Mouse (Mus musculus) liver, adult 2 months (tissue): Measurements from ENCODE around the gene Ccdc63. TPM values are rescaled to one million over a fixed set of nuclear protein-coding genes. Genes with fewer than 3 reads are reported as not detected.

Experiments used
- DNase-seq: peaks from one replicate; pipeline ENCODE4 v3.0.0-alpha.2; 2011; ENCODE audit warnings: low read depth, low spot score; ENCODE audit errors: extremely low read depth
- H3K27ac ChIP-seq: fragments of 200-500 bp; replicated peaks from 2 replicates; pipeline ENCODE4 v1.5.1; 2012; ENCODE audit warnings: low read depth, mild to moderate bottlenecking, control low read depth, inconsistent platforms, low read length; ENCODE audit not compliant: insufficient read depth
- H3K27me3 ChIP-seq: fragments of 200-500 bp; 2 replicates; pipeline ENCODE4 v1.6.1; 2012; ENCODE audit warnings: mild to moderate bottlenecking, moderate library complexity, low read length, inconsistent platforms; ENCODE audit not compliant: control insufficient read depth, insufficient read depth
- H3K36me3 ChIP-seq: fragments of 200-500 bp; 2 replicates; pipeline ENCODE4 v1.6.1; 2012; ENCODE audit warnings: low read length, inconsistent platforms; ENCODE audit not compliant: control insufficient read depth, insufficient read depth
- H3K4me1 ChIP-seq: fragments of 200-500 bp; 2 replicates; pipeline ENCODE4 v1.6.1; 2011; ENCODE audit warnings: low read length; ENCODE audit not compliant: control insufficient read depth, insufficient read depth
- H3K4me3 ChIP-seq: fragments of 200-500 bp; 2 replicates; pipeline ENCODE4 v1.5.1; 2011; ENCODE audit warnings: low read depth, mild to moderate bottlenecking, control low read depth, low read length, moderate library complexity; ENCODE audit not compliant: insufficient read depth
- H3K79me2 ChIP-seq: fragments of 200-500 bp; 2 replicates; pipeline ENCODE4 v1.6.1; 2012; ENCODE audit warnings: inconsistent platforms, mild to moderate bottlenecking, low read length, moderate library complexity; ENCODE audit not compliant: control insufficient read depth, insufficient read depth
- H3K9ac ChIP-seq: fragments of 200-500 bp; 2 replicates; pipeline ENCODE4 v1.6.1; 2012; ENCODE audit warnings: low read depth, mild to moderate bottlenecking, control low read depth, inconsistent platforms, low read length
- CTCF ChIP-seq: fragments of 200-500 bp; IDR thresholded peaks from 2 replicates; pipeline ENCODE4 v1.5.1; 2011; ENCODE audit warnings: low read depth, low read length, control low read depth
- POLR2A ChIP-seq: fragments of 200-500 bp; IDR thresholded peaks from 2 replicates; pipeline ENCODE4 v1.6.1; 2011; ENCODE audit warnings: low read length, control low read depth; ENCODE audit not compliant: insufficient read depth; ENCODE audit errors: extremely low read depth
- WGBS: fragments of 180-500 bp; shearing (Covaris S2); methylation state at CpG from one replicate; pipeline ENCODE4 v1.1.7; 2018; 5-methylcytosine and 5-hydroxymethylcytosine counted together
- polyA plus RNA-seq: library from polyadenylated mRNA; depleted of rRNA; stranded (reverse); fragments of >200 nt; gene quantifications from 2 replicates; pipeline ENCODE4 v1.2.3, GENCODE M21; 2012
- total RNA-seq: library from RNA; depleted of rRNA; stranded (reverse); fragments of >200 nt; gene quantifications from 2 replicates; pipeline ENCODE4 v1.2.3, GENCODE M21; 2014

Gene Ccdc63
- total and polyA plus RNA-seq, 2 experiments = not detected

- H3K27me3 ChIP-seq = no peaks in the 10 kb centered on the region
- WGBS = 46% methylated on average over 12 of the region's 12 CpGs
- no peaks in the 10 kb centered on the region for H3K36me3 ChIP-seq
- H3K4me3 ChIP-seq = no peak overlapping the region
- no peaks in the 10 kb centered on the region for H3K79me2 ChIP-seq
- no peaks in the 10 kb centered on the region for H3K4me1 ChIP-seq
- no peak overlapping the region for H3K9ac ChIP-seq
- H3K27ac ChIP-seq = no peak overlapping the region
- TF ChIP-seq POLR2A (no peak), CTCF (no peak)
- no peak for DNase-seq
These were observed 37.5 kb downstream of the Ccdc63 start for GRCm38 (mm10) chr5:122103075-122103474.

GRCm38 (mm10) chr5:122102476-122103050, 38.1 kb downstream of the Ccdc63 start:
- H3K36me3 ChIP-seq = no peaks in the 10 kb centered on the region
- TF ChIP-seq CTCF (no peak), POLR2A (no peak)
- WGBS = 44% methylated on average over 7 of the region's 7 CpGs
- no peak overlapping the region for H3K9ac ChIP-seq
- no peak overlapping the region for H3K27ac ChIP-seq
- no peaks in the 10 kb centered on the region for H3K79me2 ChIP-seq
- H3K4me3 ChIP-seq = no peak overlapping the region
- no peak for DNase-seq
- no peaks in the 10 kb centered on the region for H3K27me3 ChIP-seq
- H3K4me1 ChIP-seq = no peaks in the 10 kb centered on the region

- WGBS = 94% methylated on average over 10 of the region's 10 CpGs
These were observed 46.2 kb downstream of the Ccdc63 start for GRCm38 (mm10) chr5:122094439-122094838.

GRCm38 (mm10) chr5:122093734-122094133, 46.9 kb downstream of the Ccdc63 start:
- DNase-seq = no peak
- H3K36me3 ChIP-seq = no peaks in the 10 kb centered on the region
- no peaks in the 10 kb centered on the region for H3K4me1 ChIP-seq
- no peak overlapping the region for H3K9ac ChIP-seq
- H3K27me3 ChIP-seq = no peaks in the 10 kb centered on the region
- no peaks in the 10 kb centered on the region for H3K79me2 ChIP-seq
- 89% methylated on average over 14 of the region's 14 CpGs for WGBS
- no peak for TF ChIP-seq CTCF
- TF ChIP-seq POLR2A = no peak
- no peak overlapping the region for H3K4me3 ChIP-seq
- H3K27ac ChIP-seq = no peak overlapping the region

More at GRCm38 (mm10) chr5:122094439-122094838, 46.2 kb downstream of the Ccdc63 start:
- Histone ChIP-seq H3K4me3 (no peak overlapping the region), H3K27me3 (no peaks in the 10 kb centered on the region), H3K36me3 (no peaks in the 10 kb centered on the region), H3K9ac (no peak overlapping the region), H3K4me1 (no peaks in the 10 kb centered on the region), H3K27ac (no peak overlapping the region), H3K79me2 (no peaks in the 10 kb centered on the region)
- DNase-seq = no peak
- TF ChIP-seq CTCF (no peak), POLR2A (no peak)

GRCm38 (mm10) chr5:122092794-122093193, 47.8 kb downstream of the Ccdc63 start:
- H3K36me3 ChIP-seq = no peaks in the 10 kb centered on the region
- H3K27ac ChIP-seq = no peak overlapping the region
- no peak for TF ChIP-seq POLR2A
- no peak for TF ChIP-seq CTCF
- no peaks in the 10 kb centered on the region for H3K79me2 ChIP-seq
- no peaks in the 10 kb centered on the region for H3K27me3 ChIP-seq
- 79% methylated on average over 11 of the region's 11 CpGs for WGBS
- DNase-seq = no peak
- no peak overlapping the region for H3K4me3 ChIP-seq
- no peak overlapping the region for H3K9ac ChIP-seq
- no peaks in the 10 kb centered on the region for H3K4me1 ChIP-seq

- Histone ChIP-seq H3K79me2 (no peaks in the 10 kb centered on the region), H3K27ac (no peak overlapping the region), H3K9ac (no peak overlapping the region), H3K4me3 (no peak overlapping the region), H3K27me3 (no peaks in the 10 kb centered on the region), H3K36me3 (no peaks in the 10 kb centered on the region), H3K4me1 (no peaks in the 10 kb centered on the region)
- peak; percentile 89 for TF ChIP-seq CTCF
- no peak for TF ChIP-seq POLR2A
- 29% methylated on average over 15 of the region's 15 CpGs for WGBS
- no peak for DNase-seq
These were observed 49.6 kb downstream of the Ccdc63 start for GRCm38 (mm10) chr5:122091070-122091469.
